22 mouse cellular contexts compared by ENCODE assay signal in the genomic region with DNA sequence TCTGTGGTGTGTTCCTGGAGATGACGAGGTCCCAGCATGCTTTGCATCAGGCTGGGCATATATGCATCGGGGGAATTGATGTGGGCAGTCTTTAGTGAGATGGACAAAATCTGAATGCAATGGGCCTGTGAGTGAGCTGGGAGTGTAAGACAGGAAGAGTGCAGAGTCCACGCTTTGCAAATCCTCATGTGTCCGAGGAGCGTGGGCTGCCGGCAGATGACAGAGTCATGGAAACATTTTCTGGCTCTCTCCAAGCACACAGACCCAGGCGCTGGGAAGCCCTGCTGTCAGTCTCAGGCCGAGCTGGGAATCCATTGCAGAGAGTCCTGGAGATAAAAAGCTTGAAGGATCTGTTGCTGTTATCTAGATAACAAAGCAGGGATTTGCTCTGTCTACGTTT. TPM values are rescaled to one million over a fixed set of nuclear protein-coding genes. Genes with fewer than 3 reads are reported as not detected.
DNase-seq lines count a peak whose midpoint lies in the region; ATAC-seq and TF ChIP-seq lines count a peak whose summit lies in the region.
"Had no signal": no experiment of that assay in that cellular context is flagged by ENCODE, and none has a peak within 500 bp of the region (broad histone marks: within the 10 kb centered on the region; RNA-seq: fewer than 3 reads in every experiment).

No protein-coding gene starts in this region.

- H3K27me3 ChIP-seq in heart, embryonic 12.5 days (replicated peaks) = no peaks in the 10 kb centered on the region
- no peaks in the 10 kb centered on the region for H3K27me3 ChIP-seq in lung, embryonic 14.5 days (ENCODE audit: insufficient read depth, low read length)
- H3K27me3 ChIP-seq in heart, embryonic 13.5 days (replicated peaks) = no peaks in the 10 kb centered on the region
- H3K27me3 ChIP-seq in embryonic facial prominence, embryonic 10.5 days (replicated peaks; ENCODE audit: low read depth, poor library complexity, severe bottlenecking) = no peaks in the 10 kb centered on the region
- H3K27me3 ChIP-seq: embryonic facial prominence, embryonic 15.5 days; forebrain, embryonic 12.5 days; hindbrain, embryonic 12.5 days; neural tube, embryonic 15.5 days; Patski had no signal

- no peak overlapping the region for H3K9ac ChIP-seq in heart, embryonic 12.5 days
- H3K9ac ChIP-seq in lung, embryonic 14.5 days = no peak overlapping the region
- H3K9ac ChIP-seq in heart, embryonic 13.5 days = no peak overlapping the region
- H3K9ac ChIP-seq: embryonic facial prominence, embryonic 15.5 days; forebrain, embryonic 12.5 days; hindbrain, embryonic 12.5 days; neural tube, embryonic 15.5 days had no signal

- WGBS in heart, embryonic 12.5 days = 25% methylated on average over 9 of the region's 9 CpGs
- WGBS in lung, embryonic 14.5 days = 50% methylated on average over 9 of the region's 9 CpGs
- WGBS in heart, embryonic 13.5 days = 34% methylated on average over 9 of the region's 9 CpGs
- 78% methylated on average over 9 of the region's 9 CpGs for WGBS in embryonic facial prominence, embryonic 10.5 days

- H3K9me3 ChIP-seq in heart, embryonic 12.5 days (replicated peaks) = no peaks in the 10 kb centered on the region
- H3K9me3 ChIP-seq in lung, embryonic 14.5 days (ENCODE audit: low read depth, low read length) = no peaks in the 10 kb centered on the region
- no peaks in the 10 kb centered on the region for H3K9me3 ChIP-seq in heart, embryonic 13.5 days
- H3K9me3 ChIP-seq in embryonic facial prominence, embryonic 10.5 days = no peaks in the 10 kb centered on the region
- H3K9me3 ChIP-seq: embryonic facial prominence, embryonic 15.5 days; forebrain, embryonic 12.5 days; hindbrain, embryonic 12.5 days; limb, embryonic 10.5 days; neural tube, embryonic 15.5 days had no signal

- intact Hi-C loops in heart, postnatal 25 days (cut with DNase I) = loop anchor here (2.0 kb wide), 1 partner anchor 17 kb away; no protein-coding TSS in a partner anchor

- no peak overlapping the region for H3K4me2 ChIP-seq in heart, embryonic 12.5 days
- H3K4me2 ChIP-seq in lung, embryonic 14.5 days = no peak overlapping the region
- H3K4me2 ChIP-seq in heart, embryonic 13.5 days = peak overlapping the region; percentile 16; the same call in 1 of the 2 replicates
- H3K4me2 ChIP-seq: embryonic facial prominence, embryonic 15.5 days; forebrain, embryonic 12.5 days; hindbrain, embryonic 12.5 days; neural tube, embryonic 15.5 days had no signal

- H3K4me3 ChIP-seq in heart, embryonic 12.5 days = no peak overlapping the region
- no peak overlapping the region for H3K4me3 ChIP-seq in lung, embryonic 14.5 days (ENCODE audit: low read depth, low read length)
- no peak overlapping the region for H3K4me3 ChIP-seq in heart, embryonic 13.5 days
- no peak overlapping the region for H3K4me3 ChIP-seq in embryonic facial prominence, embryonic 10.5 days
- H3K4me3 ChIP-seq: embryonic facial prominence, embryonic 15.5 days; forebrain, embryonic 12.5 days; hindbrain, embryonic 12.5 days; left cerebral cortex, adult 2 months; limb, embryonic 10.5 days; neural tube, embryonic 15.5 days had no signal

- H3K4me1 ChIP-seq in heart, embryonic 12.5 days (replicated peaks) = peaks cover 36% of the 10 kb centered on the region
- no peaks in the 10 kb centered on the region; the same call in 1 of the 2 replicates for H3K4me1 ChIP-seq in lung, embryonic 14.5 days (ENCODE audit: insufficient read depth)
- peaks cover 49% of the 10 kb centered on the region for H3K4me1 ChIP-seq in heart, embryonic 13.5 days
- H3K4me1 ChIP-seq in embryonic facial prominence, embryonic 10.5 days = peaks cover 14% of the 10 kb centered on the region
- H3K4me1 ChIP-seq: embryonic facial prominence, embryonic 15.5 days had no signal

- ATAC-seq in heart, embryonic 12.5 days (ENCODE audit: insufficient number of reproducible peaks, low FRiP score) = no peak
- ATAC-seq in lung, embryonic 14.5 days (ENCODE audit: insufficient read depth) = no peak
- ATAC-seq in heart, embryonic 13.5 days (ENCODE audit: extremely low read depth, insufficient number of reproducible peaks, low FRiP score, low TSS enrichment) = no peak
- ATAC-seq: activated CD4-positive, CD25-positive, alpha-beta regulatory T cell, adult 4 months; inflammation-experienced regulatory T-cells, adult 6 months; Patski had no signal

- DNase-seq in heart, adult 18-20 months = peak; percentile 46 to 49
- peak; percentile 55 for DNase-seq in lung, embryonic 14.5 days
- no peak for DNase-seq in lung, postnatal 14 days
- DNase-seq in heart, postnatal 25 days (ENCODE audit: low spot score) = peak; percentile 12
- no peak for DNase-seq in embryonic facial prominence, embryonic 10.5 days (ENCODE audit: low spot score)
- DNase-seq: adrenal gland, postnatal 14 days; cerebellum, adult 9-11 months; kidney, adult 8-10 months; lung, adult 18-20 months; right cerebral cortex, postnatal 25 days; thymus, postnatal 36 days had no signal

- no peak for TF ChIP-seq CTCF in lung, embryonic 14.5 days (IDR thresholded peaks at IDR 0.05; ENCODE audit: low read depth)

- peaks cover under 1% of the 10 kb centered on the region; the same call in 1 of the 2 replicates for H3K36me3 ChIP-seq in heart, embryonic 12.5 days
- peaks cover 6% of the 10 kb centered on the region; the same call in 1 of the 2 replicates for H3K36me3 ChIP-seq in lung, embryonic 14.5 days (ENCODE audit: insufficient read depth)
- peaks cover 7% of the 10 kb centered on the region; the same call in 1 of the 2 replicates for H3K36me3 ChIP-seq in heart, embryonic 13.5 days
- H3K36me3 ChIP-seq in embryonic facial prominence, embryonic 10.5 days (replicated peaks) = peaks cover 11% of the 10 kb centered on the region; the same call in 1 of the 2 replicates
- H3K36me3 ChIP-seq: embryonic facial prominence, embryonic 15.5 days; forebrain, embryonic 12.5 days; hindbrain, embryonic 12.5 days; neural tube, embryonic 15.5 days had no signal

- H3K27ac ChIP-seq in heart, embryonic 12.5 days (ENCODE audit: poor library complexity, severe bottlenecking) = no peak overlapping the region
- no peak overlapping the region for H3K27ac ChIP-seq in lung, embryonic 14.5 days (ENCODE audit: low read depth)
- H3K27ac ChIP-seq in heart, embryonic 13.5 days (replicated peaks) = no peak overlapping the region
- H3K27ac ChIP-seq in embryonic facial prominence, embryonic 10.5 days (replicated peaks) = no peak overlapping the region
- H3K27ac ChIP-seq: embryonic facial prominence, embryonic 15.5 days; forebrain, embryonic 12.5 days; hindbrain, embryonic 12.5 days; left cerebral cortex, adult 2 months; limb, embryonic 10.5 days; neural tube, embryonic 15.5 days had no signal

RNA-seq across cellular contexts. Expression of gene Man2a1, which starts 19.6 kb away (rescaled TPM):
- 10 to 100 TPM; 15.9 to 18.4 TPM for total RNA-seq in heart, adult 18-20 months (2021)
- 5.3 and 7.2 TPM in 2 replicates for polyA plus RNA-seq in heart, embryonic 12.5 days (2016; fragmentation: Nextera tagmentation; extraction: Ambion mirVana)
- polyA plus RNA-seq in lung, embryonic 14.5 days (2014; fragmentation: Nextera tagmentation; extraction: Ambion mirVana) = 9.0 and 10.3 TPM in 2 replicates
- polyA plus RNA-seq in heart, embryonic 13.5 days (2015; fragmentation: Nextera tagmentation; extraction: Ambion mirVana) = 4.4 and 4.6 TPM in 2 replicates
- 10 to 100 TPM; 18.3 to 20.4 TPM for total RNA-seq in heart, postnatal 25 days (2021)
- 5.8 and 6.4 TPM in 2 replicates for polyA plus RNA-seq in embryonic facial prominence, embryonic 10.5 days (2016; fragmentation: Nextera tagmentation; extraction: Ambion mirVana)

Comparison
In these comparisons a context has a peak if more than half of its experiments do, and no peak if none do; other contexts are left out.
1. DNase-seq: peak in heart, adult 18-20 months (2 of 2), lung, embryonic 14.5 days (single experiment) and heart, postnatal 25 days (single experiment); none in lung, postnatal 14 days (single experiment) and embryonic facial prominence, embryonic 10.5 days (single experiment).